Mouse (Mus musculus) T-helper 2 cell (primary cell): ENCODE results near the gene Bri3.

Experiments
- in situ Hi-C: fragments of 300-600 bp; cut with MboI, MseI; formaldehyde crosslinking; loops from one replicate; pipeline ENCODE4 v1.15.1; 2025; ENCODE audit warnings: high pct_unique_total_duplicates

Bri3 gene

GRCm38 (mm10) chr5:144259228-144259627, 15.0 kb downstream of the Bri3 start:
- in situ Hi-C loops, result no loop called here

DNA sequence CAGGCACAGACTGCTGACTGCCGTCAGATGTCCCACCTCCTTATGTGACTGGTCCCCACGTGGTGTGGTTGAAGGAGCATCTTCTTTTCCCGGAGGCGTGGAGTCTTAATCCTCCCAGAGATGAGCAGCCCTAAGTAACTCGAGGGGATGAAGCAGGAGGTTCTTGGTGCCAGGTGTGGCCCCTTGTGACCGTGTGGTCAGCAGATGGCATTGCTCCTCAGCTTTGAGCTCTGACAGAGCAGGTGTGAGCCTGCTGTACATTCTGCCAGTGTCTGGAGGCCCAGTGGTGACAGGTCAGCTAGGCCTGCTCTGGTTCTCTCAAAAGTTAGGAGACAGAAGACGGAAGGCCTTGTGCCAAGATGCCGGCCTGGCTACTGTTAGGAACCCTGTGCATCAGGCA, 16.2 kb downstream of the Bri3 start:
- in situ Hi-C loops, result no loop called here

DNA sequence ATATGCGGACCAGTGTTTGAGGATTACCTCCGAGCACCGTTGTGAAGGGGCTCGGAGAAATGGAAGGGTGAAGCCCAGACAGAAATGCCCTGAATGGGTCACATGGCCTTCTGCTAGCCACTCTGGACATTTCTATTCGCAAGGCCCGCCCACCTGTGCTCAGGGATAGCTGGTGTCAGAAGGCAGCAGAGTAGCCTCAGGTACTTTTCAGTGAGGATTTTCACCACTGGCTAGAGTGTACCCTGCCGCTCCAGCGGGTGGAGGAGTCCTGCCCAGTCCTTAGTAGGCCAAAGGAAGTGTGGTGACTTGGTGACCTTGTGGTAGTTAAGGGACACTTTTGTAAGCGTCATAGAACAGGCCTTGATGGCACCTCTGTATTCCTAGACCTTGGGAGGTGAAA, 17.1 kb downstream of the Bri3 start:
- in situ Hi-C loops, result no loop called here

DNA sequence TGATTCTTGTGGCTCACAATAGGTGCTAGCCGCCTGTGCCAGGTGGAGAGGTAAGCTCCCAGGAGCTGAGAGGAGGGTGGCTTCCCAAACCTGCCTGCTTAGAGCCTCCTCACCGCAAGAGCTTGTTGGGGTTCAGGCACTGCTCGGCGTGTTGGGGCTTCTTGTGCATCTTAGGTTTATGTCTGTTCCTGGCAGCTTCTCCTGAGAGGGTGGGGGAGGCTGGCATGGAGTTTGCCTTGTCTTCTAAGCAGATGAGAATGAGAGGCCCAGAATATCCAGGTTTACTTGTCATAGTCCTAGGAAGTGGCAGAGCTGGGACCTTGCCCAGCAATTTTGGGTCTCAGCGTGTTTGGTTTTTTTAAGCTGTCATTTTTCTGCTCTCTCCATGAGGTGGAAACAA, 17.6 kb downstream of the Bri3 start:
- in situ Hi-C loops, result no loop called here

DNA sequence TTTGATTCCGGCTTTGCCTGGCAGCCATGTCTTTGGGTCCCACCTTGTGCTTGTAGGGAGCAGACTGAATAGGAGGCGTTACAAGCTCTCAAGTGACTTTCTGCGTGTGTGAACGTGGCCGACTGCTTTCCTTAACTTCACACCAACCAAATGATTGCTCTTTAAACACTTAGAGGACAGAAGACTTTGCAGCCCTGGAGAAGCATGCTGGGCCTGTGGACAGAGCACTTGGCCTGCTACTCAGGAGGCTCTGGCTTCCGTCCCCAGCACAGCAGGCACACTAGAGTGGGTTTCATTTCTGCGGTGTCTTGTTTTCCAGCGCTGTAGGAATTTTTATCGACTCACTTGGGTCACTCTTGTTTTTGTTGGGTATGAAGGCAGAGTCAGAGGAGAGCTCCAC, 18.8 kb downstream of the Bri3 start:
- in situ Hi-C loops, result no loop called here

- in situ Hi-C loops, result no loop called here
These were observed 19.3 kb downstream of the Bri3 start for GRCm38 (mm10) chr5:144263496-144263895.

DNA sequence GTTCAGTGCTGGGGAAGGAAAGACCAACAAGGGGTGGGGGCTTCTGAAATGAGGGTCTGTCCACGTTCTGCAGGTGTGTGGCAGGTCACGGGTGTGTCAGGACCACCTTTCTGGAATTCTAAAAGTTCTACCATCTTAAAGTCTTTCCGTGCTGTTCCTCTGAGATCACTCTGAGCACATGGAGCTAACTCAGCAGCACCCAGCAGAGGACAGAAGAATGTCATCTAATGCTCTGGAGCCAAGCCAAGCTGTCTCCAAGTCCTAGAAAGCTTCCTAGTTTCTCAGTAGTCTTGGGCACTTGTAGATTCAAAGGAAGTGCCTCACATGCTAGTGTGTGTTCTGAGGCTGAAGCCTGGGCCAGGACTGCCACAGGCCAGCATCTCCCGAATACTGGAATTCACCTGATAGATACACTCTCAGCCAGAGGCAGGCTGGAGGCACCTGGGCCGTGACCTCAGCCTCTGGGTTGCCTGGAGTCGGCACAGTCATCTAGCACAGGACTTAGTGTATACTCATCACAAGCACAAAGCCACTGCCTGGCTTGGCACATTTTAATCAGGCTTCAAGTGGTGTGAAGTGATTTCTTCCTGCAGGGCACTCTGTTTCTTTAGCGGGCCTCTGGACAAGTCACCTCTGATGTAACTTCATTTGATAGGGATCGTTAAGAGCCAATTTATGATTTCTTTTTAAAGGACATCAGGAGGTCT, 23.5 kb downstream of the Bri3 start:
- in situ Hi-C loops, result no loop called here

GRCm38 (mm10) chr5:144269926-144270325, 25.7 kb downstream of the Bri3 start:
- in situ Hi-C loops, result no loop called here

- in situ Hi-C loops, result no loop called here
These were observed 26.2 kb downstream of the Bri3 start for GRCm38 (mm10) chr5:144270420-144270819.

GRCm38 (mm10) chr5:144271118-144271517, 26.9 kb downstream of the Bri3 start:
- in situ Hi-C loops, result no loop called here

DNA sequence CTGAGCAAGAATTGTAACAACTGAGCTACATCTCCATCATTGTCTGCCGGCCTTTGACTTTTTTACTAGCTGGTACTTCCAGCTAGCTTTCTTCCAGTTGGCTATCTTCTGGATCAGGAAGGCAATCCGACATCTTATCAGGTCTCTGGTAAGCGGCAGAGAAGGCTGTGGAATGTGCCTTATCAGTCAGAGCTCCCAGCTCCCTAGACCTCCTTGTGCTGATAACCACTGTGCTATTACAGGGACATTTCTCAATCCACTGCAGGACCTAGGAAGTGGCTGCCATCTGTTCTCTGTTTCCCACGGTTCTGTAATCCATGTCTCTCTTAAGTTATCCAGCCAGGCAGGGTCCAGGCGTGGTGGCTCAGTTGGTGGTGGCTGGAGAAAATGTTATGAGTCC, 27.5 kb downstream of the Bri3 start:
- in situ Hi-C loops, result no loop called here

DNA sequence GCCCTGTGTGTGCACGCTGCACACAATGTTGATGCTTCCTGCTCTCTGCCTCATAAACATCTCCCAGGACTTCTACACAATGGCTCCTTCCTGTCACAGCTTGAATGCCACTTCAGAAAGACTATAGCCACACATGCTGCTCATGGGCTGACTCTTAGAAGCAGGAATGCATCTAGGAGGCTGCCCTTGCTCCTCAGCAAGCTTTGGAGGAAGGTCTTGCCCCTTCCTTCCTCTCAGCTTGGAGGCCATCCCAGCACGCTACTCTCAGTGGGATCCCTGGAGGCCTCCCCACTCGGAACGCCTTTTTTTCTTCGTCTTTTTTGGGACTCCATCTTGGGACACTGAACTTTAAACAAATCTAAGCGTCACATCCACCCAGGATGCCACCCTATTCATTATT, 30.7 kb downstream of the Bri3 start:
- in situ Hi-C loops, result no loop called here

GRCm38 (mm10) chr5:144276898-144277630, 32.8 kb downstream of the Bri3 start:
- in situ Hi-C loops, result no loop called here

GRCm38 (mm10) chr5:144278374-144278960, 34.2 kb downstream of the Bri3 start:
- in situ Hi-C loops, result no loop called here

- in situ Hi-C loops, result no loop called here
These were observed 34.9 kb downstream of the Bri3 start for GRCm38 (mm10) chr5:144279081-144279541.

DNA sequence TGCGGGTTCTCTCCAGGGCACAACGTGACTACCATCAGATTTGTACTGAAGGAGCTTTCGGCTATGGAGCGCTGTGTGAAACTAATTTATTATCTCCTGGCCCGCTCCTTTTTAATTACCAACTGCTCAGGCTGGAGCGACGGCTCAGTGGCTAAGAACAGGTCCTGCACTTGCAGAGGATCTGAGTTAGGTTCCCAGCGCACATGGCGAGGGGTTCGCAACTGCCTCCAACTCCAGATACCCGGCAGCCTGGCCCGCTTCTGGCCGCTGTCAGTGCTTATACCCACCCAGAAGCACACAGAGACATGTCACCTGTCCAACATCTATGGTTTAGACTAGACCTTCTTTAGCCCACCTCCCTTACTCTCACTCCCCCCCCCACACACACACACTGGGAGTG, 35.7 kb downstream of the Bri3 start:
- in situ Hi-C loops, result no loop called here

GRCm38 (mm10) chr5:144282470-144283260, 38.4 kb downstream of the Bri3 start:
- in situ Hi-C loops, result no loop called here

DNA sequence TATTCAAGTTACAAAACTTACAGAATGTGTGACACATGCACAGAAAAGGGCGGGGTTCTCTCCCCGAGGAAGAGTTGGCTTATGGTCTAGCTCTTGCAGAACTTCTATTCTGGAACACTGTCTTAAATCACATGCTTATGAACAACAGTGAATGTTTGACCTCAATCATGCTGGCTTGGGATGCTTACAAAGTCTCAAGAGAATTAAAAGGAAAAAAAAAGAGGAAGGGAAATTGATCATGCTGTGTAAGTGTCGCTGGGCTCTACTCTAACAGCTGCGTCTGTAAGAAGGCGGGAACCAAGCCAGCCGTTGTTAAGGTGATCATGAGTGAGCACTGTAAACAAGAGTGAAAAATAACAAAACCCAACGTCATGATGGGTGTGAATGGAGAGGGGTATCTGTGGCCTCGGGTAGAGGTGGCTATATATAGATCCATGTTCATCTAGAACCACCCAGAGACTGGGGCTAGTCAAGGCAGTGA, 39.4 kb downstream of the Bri3 start:
- in situ Hi-C loops, result no loop called here

DNA sequence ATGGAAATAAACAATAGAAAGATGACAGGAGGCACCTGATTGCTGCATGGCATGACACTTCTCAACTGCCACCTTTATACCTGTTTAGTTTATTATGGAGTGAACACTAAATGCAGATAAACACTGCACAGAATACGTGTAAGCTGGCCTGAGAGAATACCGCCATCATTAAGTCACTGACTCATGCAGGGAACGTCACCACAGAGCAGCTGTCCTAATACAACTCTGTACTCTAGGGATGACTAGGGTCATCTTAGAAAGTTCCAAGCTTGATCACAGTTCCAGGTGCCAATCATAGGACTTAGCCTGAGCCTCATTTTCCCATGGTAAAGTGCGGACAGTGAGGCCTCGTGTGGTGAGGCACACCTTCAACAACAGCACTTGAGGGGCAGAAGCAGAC, 40.4 kb downstream of the Bri3 start:
- in situ Hi-C loops, result no loop called here

GRCm38 (mm10) chr5:144286591-144287266, 42.5 kb downstream of the Bri3 start:
- in situ Hi-C loops, result no loop called here

GRCm38 (mm10) chr5:144287267-144287820, 43.1 kb downstream of the Bri3 start:
- in situ Hi-C loops, result no loop called here
